Mouse (Mus musculus) MEL (cell line): Measurements from ENCODE around the gene Susd5. TPM values are rescaled to one million over a fixed set of nuclear protein-coding genes. Genes with fewer than 3 reads are reported as not detected.
A peak's percentile ranks its signal among the peaks of the same experiment; 100 is the strongest.

Experiments used
- DNase-seq: peaks from one replicate; pipeline ENCODE4 v3.0.0; 2011; ENCODE audit warnings: low read depth, low spot score
- H3K27ac ChIP-seq: 2 replicates; pipeline ENCODE4 v1.5.1; 2012; ENCODE audit warnings: low read depth, mild to moderate bottlenecking, control low read depth, low read length, moderate library complexity; ENCODE audit not compliant: control insufficient read depth
- H3K27me3 ChIP-seq, 2 experiments: fragments of 150-350 bp in 1 of 2; sonication (generic) in 1 of 2; 2 replicates each; pipeline ENCODE4 v1.6.1; 2012; ENCODE audit warnings: low read length in 2 of 2, mild to moderate bottlenecking in 2 of 2, improper control_type of control experiment in 1 of 2, moderate library complexity in 1 of 2; ENCODE audit not compliant: insufficient read depth in 2 of 2, control insufficient read depth in 1 of 2
- H3K36me3 ChIP-seq, 2 experiments: 2 replicates each; pipeline ENCODE4 v1.6.1; 2012 to 2014; ENCODE audit warnings: low read length in 2 of 2, improper control_type of control experiment in 1 of 2, inconsistent platforms in 1 of 2, mild to moderate bottlenecking in 1 of 2; ENCODE audit not compliant: insufficient read depth in 2 of 2, control insufficient read depth in 1 of 2
- H3K4me1 ChIP-seq, 2 experiments: fragments of 150-350 bp in 1 of 2; sonication (generic) in 1 of 2; 2 replicates each; pipeline ENCODE4 v1.6.1; 2012; ENCODE audit warnings: low read length in 2 of 2, improper control_type of control experiment in 1 of 2, mild to moderate bottlenecking in 1 of 2; ENCODE audit not compliant: insufficient read depth in 2 of 2, control insufficient read depth in 1 of 2
- H3K4me3 ChIP-seq, 2 experiments: fragments of 150-350 bp in 1 of 2; sonication (generic) in 1 of 2; 2 replicates each; pipeline ENCODE4 v1.5.1; 2012; ENCODE audit warnings: low read depth in 2 of 2, low read length in 2 of 2, mild to moderate bottlenecking in 2 of 2, moderate library complexity in 2 of 2, control low read depth in 1 of 2, improper control_type of control experiment in 1 of 2; ENCODE audit not compliant: control insufficient read depth in 1 of 2, insufficient read depth in 1 of 2
- H3K79me2 ChIP-seq: 2 replicates; pipeline ENCODE4 v1.6.1; 2012; ENCODE audit warnings: mild to moderate bottlenecking, low read length, moderate library complexity; ENCODE audit not compliant: control insufficient read depth, poor library complexity, insufficient read depth
- H3K9ac ChIP-seq: 2 replicates; pipeline ENCODE4 v1.6.1; 2012; ENCODE audit warnings: low read depth, mild to moderate bottlenecking, control low read depth, low read length, moderate library complexity; ENCODE audit not compliant: control insufficient read depth, poor library complexity, severe bottlenecking
- H3K9me3 ChIP-seq: fragments of 150-350 bp; sonication (generic); replicated peaks from 2 replicates; pipeline ENCODE4 v1.6.1; 2012; ENCODE audit warnings: mild to moderate bottlenecking, low read length, improper control_type of control experiment, moderate library complexity; ENCODE audit not compliant: insufficient read depth
- CHD1 ChIP-seq: IDR thresholded peaks from 2 replicates; pipeline ENCODE4 v1.6.1; 2012; ENCODE audit warnings: low read depth, mild to moderate bottlenecking, inconsistent platforms, low read length, improper control_type of control experiment
- GABPA ChIP-seq: IDR thresholded peaks from 2 replicates; pipeline ENCODE4 v1.6.1; 2012; ENCODE audit warnings: low read depth, mild to moderate bottlenecking, inconsistent platforms, low read length, improper control_type of control experiment, moderate library complexity
- GATA1 ChIP-seq: IDR thresholded peaks from 2 replicates; pipeline ENCODE4 v1.6.1; 2011; ENCODE audit warnings: low read depth, low read length, improper control_type of control experiment
- HCFC1 ChIP-seq: IDR thresholded peaks from 2 replicates; pipeline ENCODE4 v1.6.1; 2012; ENCODE audit warnings: low read depth, mild to moderate bottlenecking, inconsistent platforms, low read length, improper control_type of control experiment, moderate library complexity
- JUND ChIP-seq: IDR thresholded peaks from 2 replicates; pipeline ENCODE4 v1.6.1; 2011; ENCODE audit warnings: low read depth, mild to moderate bottlenecking, improper control_type of control experiment, low read length
- KAT2A ChIP-seq: conservative IDR thresholded peaks from 2 replicates; pipeline ENCODE4 v1.6.1; 2012; ENCODE audit warnings: low read depth, low read length, improper control_type of control experiment, inconsistent platforms
- MAFK ChIP-seq: IDR thresholded peaks from 2 replicates; pipeline ENCODE4 v1.6.1; 2011; ENCODE audit warnings: low read depth, mild to moderate bottlenecking, low read length, improper control_type of control experiment, borderline replicate concordance
- MAZ ChIP-seq: IDR thresholded peaks from 2 replicates; pipeline ENCODE4 v1.6.1; 2012; ENCODE audit warnings: low read depth, mild to moderate bottlenecking, inconsistent platforms, low read length, improper control_type of control experiment
- MEF2A ChIP-seq: IDR thresholded peaks from 2 replicates; pipeline ENCODE4 v1.6.1; 2014; ENCODE audit warnings: low read depth, mild to moderate bottlenecking, inconsistent platforms, low read length, improper control_type of control experiment; ENCODE audit not compliant: poor library complexity, insufficient replicate concordance, severe bottlenecking; ENCODE audit errors: extremely low read depth
- NELFE ChIP-seq: IDR thresholded peaks from 2 replicates; pipeline ENCODE4 v1.6.1; 2011; ENCODE audit warnings: low read depth, low read length, improper control_type of control experiment
- POLR2AphosphoS2 ChIP-seq: IDR thresholded peaks from 2 replicates; pipeline ENCODE4 v1.6.1; 2011; ENCODE audit warnings: low read length, improper control_type of control experiment
- RAD21 ChIP-seq: IDR thresholded peaks from 2 replicates; pipeline ENCODE4 v1.6.1; 2011; ENCODE audit warnings: mild to moderate bottlenecking, low read depth, low read length, improper control_type of control experiment
- RCOR1 ChIP-seq: IDR thresholded peaks from 2 replicates; pipeline ENCODE4 v1.6.1; 2012; ENCODE audit warnings: low read depth, mild to moderate bottlenecking, inconsistent platforms, low read length, improper control_type of control experiment
- TBP ChIP-seq: IDR thresholded peaks from 2 replicates; pipeline ENCODE4 v1.8.0; 2011; ENCODE audit warnings: low read depth, low read length, improper control_type of control experiment
- UBTF ChIP-seq: IDR thresholded peaks from 2 replicates; pipeline ENCODE4 v1.6.1; 2012; ENCODE audit warnings: low read depth, mild to moderate bottlenecking, inconsistent platforms, low read length, improper control_type of control experiment, moderate library complexity, borderline replicate concordance; ENCODE audit not compliant: insufficient read depth
- USF1 ChIP-seq: IDR thresholded peaks from 2 replicates; pipeline ENCODE4 v1.6.1; 2014; ENCODE audit warnings: low read depth, mild to moderate bottlenecking, inconsistent platforms, low read length, improper control_type of control experiment, moderate library complexity
- USF2 ChIP-seq, 2 experiments: IDR thresholded peaks; 2 replicates each; pipeline ENCODE4 v1.6.1; 2011 to 2012; ENCODE audit warnings: improper control_type of control experiment in 2 of 2, low read length in 2 of 2, borderline replicate concordance in 1 of 2, inconsistent platforms in 1 of 2, low read depth in 1 of 2, mild to moderate bottlenecking in 1 of 2; ENCODE audit not compliant: insufficient read depth in 1 of 2
- ZC3H11A ChIP-seq: IDR thresholded peaks from 2 replicates; pipeline ENCODE4 v1.6.1; 2012; ENCODE audit warnings: low read depth, mild to moderate bottlenecking, inconsistent platforms, low read length, improper control_type of control experiment
- ZKSCAN1 ChIP-seq: IDR thresholded peaks from 2 replicates; pipeline ENCODE4 v1.6.1; 2012; ENCODE audit warnings: low read depth, mild to moderate bottlenecking, inconsistent platforms, low read length, improper control_type of control experiment, moderate library complexity
- ZNF384 ChIP-seq: IDR thresholded peaks from 2 replicates; pipeline ENCODE4 v1.6.1; 2012; ENCODE audit warnings: low read depth, mild to moderate bottlenecking, inconsistent platforms, low read length, improper control_type of control experiment
- polyA plus RNA-seq, 2 experiments: library from polyadenylated mRNA; stranded (reverse) in 1 of 2; unstranded in 1 of 2; fragments of >175 nt in 1 of 2; fragments of >200 nt in 1 of 2; gene quantifications; 2 replicates each; pipeline versions ENCODE4 v1.2.1 to v1.2.4; 2012; ENCODE audit warnings: low replicate concordance in 2 of 2, low read depth in 1 of 2; ENCODE audit not compliant: insufficient read length in 2 of 2, insufficient read depth in 1 of 2, missing spikeins in 1 of 2
- total RNA-seq: library from RNA; depleted of rRNA; stranded (reverse); fragments of 300-350 nt; gene quantifications from 2 replicates; pipeline ENCODE4 v1.2.3, GENCODE M21; 2012

Gene Susd5
- total and polyA plus RNA-seq, 3 experiments, result not detected

- H3K27ac ChIP-seq, result no peak overlapping the region
- no peak overlapping the region for H3K9ac ChIP-seq
- no peaks in the 10 kb centered on the region; a peak in 1 of 4 replicates for H3K36me3 ChIP-seq
- H3K9me3 ChIP-seq, result no peaks in the 10 kb centered on the region
- H3K4me3 ChIP-seq, result no peak overlapping the region
- TF ChIP-seq GATA1, result no peak
- no peak for TF ChIP-seq GABPA
- TF ChIP-seq MAZ, result no peak
- no peak for TF ChIP-seq JUND
- no peak for TF ChIP-seq ZC3H11A
- no peak for TF ChIP-seq NELFE
- TF ChIP-seq USF1, result no peak
- TF ChIP-seq RCOR1, result no peak
- TF ChIP-seq HCFC1, result no peak
- no peak for TF ChIP-seq RAD21
- TF ChIP-seq ZKSCAN1, result no peak
- TF ChIP-seq USF2 (IDR thresholded peaks at IDR 0.05; ENCODE audit: borderline replicate concordance in 1 of 2, insufficient read depth in 1 of 2, low read depth in 1 of 2, low read length in 2 of 2), result no peak
- no peak for TF ChIP-seq CHD1
- TF ChIP-seq MAFK, result no peak
- no peak for TF ChIP-seq TBP
- TF ChIP-seq KAT2A, result no peak
- no peak for TF ChIP-seq POLR2AphosphoS2
- no peak for TF ChIP-seq MEF2A
- no peak for TF ChIP-seq UBTF
- H3K79me2 ChIP-seq, result no peaks in the 10 kb centered on the region
- no peak for DNase-seq
- peaks cover 0 to 8% of the 10 kb centered on the region in 2 experiments; a peak in 1 of 4 replicates for H3K4me1 ChIP-seq
- no peaks in the 10 kb centered on the region for H3K27me3 ChIP-seq
Measured at GRCm38 (mm10) chr9:114025182-114025581, 31.8 kb upstream of the Susd5 start.

DNA sequence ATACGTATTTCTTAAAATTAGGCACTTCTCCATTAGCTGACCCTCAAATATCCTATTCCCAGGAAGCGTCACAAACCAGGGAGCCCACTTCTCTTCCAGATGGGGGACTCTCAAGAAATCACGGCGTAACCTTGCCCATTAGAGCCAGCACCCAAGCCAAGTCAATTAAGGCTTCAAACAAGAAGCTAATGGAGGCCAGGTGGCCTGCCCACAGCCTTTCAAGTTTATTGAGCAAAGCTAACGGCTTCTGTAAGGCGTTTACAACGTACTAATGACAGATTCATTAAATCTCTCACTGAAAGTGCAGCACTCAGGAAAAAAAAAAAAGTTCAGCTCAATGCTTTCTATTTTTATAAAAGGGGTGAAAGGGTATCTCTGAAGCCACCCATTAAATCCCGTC, 31.1 kb upstream of the Susd5 start:
- H3K27ac ChIP-seq, result no peak overlapping the region

More for the DNA sequence above, 31.1 kb upstream of the Susd5 start:
- Histone ChIP-seq H3K4me3 (peak overlapping the region; percentile 71 to 83), H3K4me1 (peaks cover 0 to 8% of the 10 kb centered on the region in 2 experiments; a peak in 1 of 4 replicates), H3K9ac (peak overlapping the region; percentile 63), H3K36me3 (no peaks in the 10 kb centered on the region; a peak in 1 of 4 replicates), H3K79me2 (no peaks in the 10 kb centered on the region), H3K27me3 (no peaks in the 10 kb centered on the region), H3K9me3 (no peaks in the 10 kb centered on the region)
- no peak for TF ChIP-seq MAZ
- 0 out of 2 replicates have a peak, but pooled peaks have one; percentile 20 for TF ChIP-seq ZNF384
- DNase-seq, result peak; percentile 20
